Mouse (Mus musculus) thymus, postnatal 14 days (tissue): Measurements from ENCODE around the gene Tcf7l1.

Source experiments
- DNase-seq: peaks from one replicate; pipeline ENCODE4 v3.0.0; 2021

The Tcf7l1 gene

DNA sequence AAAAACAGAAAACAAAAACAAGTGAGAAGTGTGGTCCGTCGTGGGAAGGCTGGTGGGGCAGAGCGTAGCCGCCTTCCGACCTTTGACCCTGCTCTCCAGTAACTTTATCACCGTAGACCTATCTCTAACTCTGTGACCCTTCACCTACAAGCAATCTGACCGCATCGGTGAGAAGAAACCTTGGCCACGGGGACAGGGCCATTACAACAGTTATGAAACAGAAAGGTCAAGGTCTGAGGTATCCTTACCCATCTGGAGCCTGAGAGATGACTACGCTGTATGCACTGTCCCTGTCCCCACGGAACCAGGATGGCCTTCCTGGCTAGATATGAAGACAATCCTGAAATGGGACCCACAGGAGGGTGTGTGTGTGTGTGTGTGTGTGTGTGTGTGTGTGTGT lies 204.9 kb downstream of the Tcf7l1 start:
- no peak for DNase-seq

DNA sequence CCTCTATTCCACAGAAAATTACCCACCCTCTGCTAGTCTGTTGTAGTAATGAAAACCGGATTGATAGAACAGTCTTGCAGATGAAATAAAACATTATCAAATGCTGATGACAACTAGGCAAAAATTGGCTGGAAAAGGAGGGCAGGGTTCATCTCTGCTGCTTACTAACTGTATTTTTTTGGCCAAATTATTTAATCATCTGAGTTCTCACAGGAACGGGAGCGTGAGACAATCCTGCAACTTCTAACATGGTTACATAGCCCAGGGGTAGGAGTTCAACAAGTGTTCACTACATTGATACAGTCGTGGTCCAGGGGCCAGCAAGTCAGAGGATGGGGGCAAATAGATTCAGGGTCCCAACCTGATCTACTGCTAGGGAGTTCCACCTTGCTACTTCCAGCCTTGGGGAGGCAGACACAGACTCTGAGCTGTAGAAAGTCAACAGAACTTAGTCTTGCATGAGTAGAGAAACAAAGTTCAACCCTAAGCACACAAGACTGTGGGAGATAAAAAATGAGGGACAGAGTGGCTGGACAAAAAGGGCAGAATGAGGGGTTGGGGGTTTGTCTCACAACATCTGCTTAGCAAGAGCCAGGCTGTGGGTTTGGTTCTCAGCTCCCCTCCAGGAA lies 205.7 kb downstream of the Tcf7l1 start:
- no peak for DNase-seq

DNA sequence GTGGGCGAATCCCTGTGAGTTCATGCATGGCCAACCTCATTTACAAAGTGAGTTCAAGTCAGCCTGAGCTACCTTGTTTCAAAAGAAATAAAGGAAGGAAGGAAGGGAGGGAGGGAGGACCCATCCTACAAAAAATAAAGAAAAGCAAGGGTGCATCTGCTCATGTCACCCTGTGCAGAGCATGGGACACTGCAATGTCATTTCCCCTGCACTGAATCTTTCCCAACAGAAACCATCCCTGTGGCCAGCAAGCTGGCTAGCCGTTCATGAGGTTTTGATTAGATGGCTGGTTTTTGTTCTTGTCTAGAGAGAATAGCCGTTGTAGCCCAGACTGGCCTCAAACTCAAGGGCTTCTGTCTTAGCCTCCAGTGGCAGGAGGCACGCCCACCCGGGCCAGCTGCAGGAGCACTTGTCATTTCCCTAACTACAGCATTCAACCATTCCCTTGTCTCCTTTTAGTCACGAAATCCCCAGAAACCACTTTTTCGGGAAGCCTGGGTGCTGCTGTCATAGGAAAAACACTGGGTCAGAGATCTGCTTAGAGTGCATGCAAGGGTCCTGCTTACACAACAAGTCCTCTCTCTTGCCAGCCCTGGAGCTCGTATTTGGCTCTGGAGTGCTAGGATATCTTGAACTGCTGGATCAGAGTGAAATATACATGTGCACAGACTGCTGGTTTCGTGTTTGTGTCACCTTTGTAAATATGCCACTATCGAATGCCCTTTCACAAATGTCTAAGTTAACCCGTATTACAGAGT lies 207.2 kb downstream of the Tcf7l1 start:
- no peak for DNase-seq
